Mouse (Mus musculus) gastrocnemius, postnatal 14 days (tissue): ENCODE results near the gene Use1. TPM values are rescaled to one million over a fixed set of nuclear protein-coding genes. Genes with fewer than 3 reads are reported as not detected.

Experiments
- DNase-seq: peaks from one replicate; pipeline ENCODE4 v3.0.0; 2021; ENCODE audit warnings: mixed read lengths
- intact Hi-C: fragments of 180-260 bp; cut with DNase I; formaldehyde crosslinking; loops from one replicate; pipeline ENCODE4 v1.15.1; 2025; ENCODE audit warnings: low total_unique reads
- total RNA-seq, 2 experiments: library from RNA; stranded (reverse); gene quantifications; 2 replicates each; pipeline ENCODE4 v1.2.3; 2021

The Use1 gene
- total RNA-seq, 2 experiments from 2014 or later: 96.4 to 100.0 TPM

- DNase-seq: no peak
- intact Hi-C loops: loop anchor here (5.0 to 10.0 kb wide), 2 partner anchors 33 to 90 kb away; partner anchors contain the start of genes Abhd8, Ankle1, Dda1 and Mrpl34
Measured at GRCm38 (mm10) chr8:71374616-71375206, 8.1 kb downstream of the Use1 start.

DNA sequence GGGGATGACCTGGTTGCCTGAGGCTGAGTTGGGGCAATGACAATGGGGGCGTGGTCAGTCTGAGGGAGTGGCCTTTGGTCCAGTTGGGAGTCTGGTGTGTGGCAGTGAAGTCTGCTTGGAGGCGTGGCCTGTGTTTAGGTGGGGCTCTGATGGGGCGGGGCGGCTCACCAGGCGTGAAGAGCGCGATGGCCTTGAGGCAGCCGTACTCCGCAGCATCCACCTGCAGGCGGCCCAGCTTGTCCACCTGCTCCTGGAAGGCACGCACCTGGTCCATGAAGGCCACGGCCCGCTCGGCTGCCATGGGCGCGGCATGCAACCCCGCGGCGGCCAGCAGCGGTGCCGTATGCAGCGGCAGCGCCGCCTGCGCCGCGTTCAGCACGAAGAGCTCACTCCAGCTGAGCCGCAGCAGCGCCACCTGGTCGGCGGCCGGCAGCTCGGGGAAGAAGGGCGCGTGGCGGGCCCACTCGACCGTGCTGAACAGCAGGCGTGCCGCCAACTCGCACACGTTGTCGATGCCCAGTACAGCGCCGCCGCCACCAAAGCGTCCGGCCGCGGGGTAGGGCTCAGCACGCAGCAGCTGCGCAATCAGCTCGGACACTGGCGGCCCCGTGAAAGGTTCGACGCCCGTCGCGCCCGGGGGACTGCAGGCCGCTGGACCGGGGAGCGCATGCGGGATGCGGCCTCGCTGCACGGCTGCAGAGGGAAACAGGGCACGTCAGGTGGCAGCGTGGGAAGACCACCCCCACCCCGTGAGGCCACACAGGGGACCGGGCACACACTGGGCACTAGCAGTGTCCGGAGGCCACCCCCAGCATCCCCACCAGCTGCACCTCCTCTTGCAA, 9.2 kb downstream of the Use1 start:
- peak; percentile 58 for DNase-seq
- intact Hi-C loops: loop anchor here (10.0 kb wide), 1 partner anchor 89 kb away; the partner anchor contains the start of genes Abhd8, Dda1 and Mrpl34

DNA sequence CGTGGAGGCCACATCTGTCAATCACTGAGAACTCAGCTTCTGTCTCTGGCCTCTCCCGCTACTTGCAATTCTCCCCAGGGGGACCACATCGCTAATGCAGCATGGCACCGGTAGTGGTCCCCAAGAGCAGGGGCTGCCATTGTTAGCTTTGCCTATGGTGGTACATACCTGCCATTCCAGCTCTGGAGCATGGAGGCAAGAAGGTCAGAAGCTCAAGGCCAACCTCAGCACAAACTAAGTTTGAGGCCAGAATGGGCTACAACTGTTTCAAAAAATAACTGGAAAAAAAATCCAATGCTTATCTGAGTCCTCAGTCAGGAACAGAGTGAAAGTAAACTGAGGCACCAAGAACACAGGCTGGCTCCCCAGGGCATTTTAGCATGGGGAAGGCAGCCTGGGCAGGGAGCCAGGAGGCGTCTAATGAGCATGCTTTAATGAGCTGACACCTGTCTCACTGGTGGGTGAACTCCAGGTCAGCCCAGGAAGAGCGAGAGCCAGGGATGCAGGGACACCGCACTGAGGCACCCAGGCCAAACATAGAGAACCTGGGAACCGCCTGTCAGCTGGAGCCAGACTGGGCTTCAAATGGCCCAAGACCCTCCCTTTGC, 9.9 kb downstream of the Use1 start:
- intact Hi-C loops: loop anchor here (10.0 kb wide), 1 partner anchor 88 kb away; the partner anchor contains the start of genes Abhd8, Dda1 and Mrpl34

DNA sequence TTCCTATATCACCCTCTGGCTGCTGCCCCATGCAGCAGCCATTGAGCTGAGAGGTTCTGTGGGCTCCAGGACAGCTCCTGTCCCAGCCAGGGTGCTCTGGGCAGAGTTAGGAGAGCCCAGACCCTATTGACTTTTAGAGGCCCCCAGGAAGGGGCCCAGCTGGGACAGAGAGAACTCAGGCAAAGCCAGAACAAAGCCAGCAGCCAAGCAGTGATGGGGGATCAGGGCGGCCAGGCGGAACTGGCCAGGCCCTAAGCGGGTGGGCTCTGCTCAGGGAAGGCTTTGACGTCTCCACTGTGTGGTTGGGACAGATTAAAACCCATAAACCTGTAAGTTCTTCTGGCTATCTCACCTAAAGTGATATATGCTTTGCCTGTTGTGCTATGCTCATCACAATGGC, 12.4 kb downstream of the Use1 start:
- no peak for DNase-seq
- intact Hi-C loops: loop anchor here (10.0 kb wide), 1 partner anchor 86 kb away; the partner anchor contains the start of genes Abhd8, Dda1 and Mrpl34

More for the DNA sequence above, 9.9 kb downstream of the Use1 start:
- no peak for DNase-seq

- no peak for DNase-seq
- intact Hi-C loops: loop anchor here (10.0 kb wide), 1 partner anchor 85 kb away; the partner anchor contains the start of genes Abhd8, Dda1 and Mrpl34
Measured at GRCm38 (mm10) chr8:71379512-71380075, 12.9 kb downstream of the Use1 start.

DNA sequence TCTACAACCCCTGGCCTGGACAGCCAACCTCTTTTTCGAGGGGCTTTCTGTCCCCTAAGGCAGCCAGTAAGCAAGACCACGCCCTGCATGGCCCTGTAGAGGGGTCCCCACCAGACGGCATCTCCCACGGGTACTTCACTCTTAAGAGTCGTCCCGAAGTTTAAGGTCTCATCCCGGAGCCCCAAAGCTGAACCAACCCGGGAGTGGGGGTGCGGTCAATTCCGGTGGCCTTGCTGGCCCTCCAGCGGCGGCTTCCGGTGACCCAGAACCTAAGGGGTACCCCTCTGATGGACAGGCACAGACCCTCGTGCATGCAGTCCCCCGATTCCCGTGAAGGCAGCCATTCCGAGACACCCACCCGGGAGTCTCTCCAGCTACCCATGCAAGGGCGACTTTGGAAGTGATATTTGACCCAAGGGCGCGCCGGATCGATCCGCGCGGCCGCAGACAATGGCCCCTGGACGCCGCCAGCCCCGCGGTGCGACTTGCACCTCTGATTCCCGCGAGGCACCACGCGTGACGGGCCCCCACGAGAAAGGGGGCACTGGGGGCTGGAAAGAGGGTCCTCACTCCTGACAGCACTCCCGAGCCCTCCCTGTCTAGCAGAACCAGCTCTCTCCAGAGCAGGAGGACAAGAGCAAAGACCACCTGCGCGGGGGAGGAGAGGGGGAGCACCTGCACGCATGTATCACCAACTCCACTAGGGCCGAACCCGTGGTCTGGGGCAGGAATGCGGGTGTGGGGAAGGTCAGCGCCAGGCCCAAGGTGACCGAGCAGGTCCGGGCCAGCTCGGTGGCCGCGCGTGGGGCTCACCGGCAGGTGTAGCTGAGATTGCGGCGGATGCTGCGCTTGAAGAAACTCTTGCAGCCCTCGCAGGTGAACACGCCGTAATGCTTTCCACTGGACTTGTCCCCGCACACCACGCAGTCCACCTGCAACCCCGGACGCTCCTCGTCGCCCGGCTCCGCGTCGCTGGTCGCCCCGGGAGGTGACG, 13.8 kb downstream of the Use1 start:
- intact Hi-C loops: no loop called here

GRCm38 (mm10) chr8:71381421-71381970, 14.8 kb downstream of the Use1 start, which contains the start of gene Nr2f6:
Nr2f6 (minus strand) TSS chr8:71381960.
- DNase-seq: peak; percentile 75
- intact Hi-C loops: no loop called here

More for the DNA sequence above, 13.8 kb downstream of the Use1 start:
- DNase-seq: no peak

DNA sequence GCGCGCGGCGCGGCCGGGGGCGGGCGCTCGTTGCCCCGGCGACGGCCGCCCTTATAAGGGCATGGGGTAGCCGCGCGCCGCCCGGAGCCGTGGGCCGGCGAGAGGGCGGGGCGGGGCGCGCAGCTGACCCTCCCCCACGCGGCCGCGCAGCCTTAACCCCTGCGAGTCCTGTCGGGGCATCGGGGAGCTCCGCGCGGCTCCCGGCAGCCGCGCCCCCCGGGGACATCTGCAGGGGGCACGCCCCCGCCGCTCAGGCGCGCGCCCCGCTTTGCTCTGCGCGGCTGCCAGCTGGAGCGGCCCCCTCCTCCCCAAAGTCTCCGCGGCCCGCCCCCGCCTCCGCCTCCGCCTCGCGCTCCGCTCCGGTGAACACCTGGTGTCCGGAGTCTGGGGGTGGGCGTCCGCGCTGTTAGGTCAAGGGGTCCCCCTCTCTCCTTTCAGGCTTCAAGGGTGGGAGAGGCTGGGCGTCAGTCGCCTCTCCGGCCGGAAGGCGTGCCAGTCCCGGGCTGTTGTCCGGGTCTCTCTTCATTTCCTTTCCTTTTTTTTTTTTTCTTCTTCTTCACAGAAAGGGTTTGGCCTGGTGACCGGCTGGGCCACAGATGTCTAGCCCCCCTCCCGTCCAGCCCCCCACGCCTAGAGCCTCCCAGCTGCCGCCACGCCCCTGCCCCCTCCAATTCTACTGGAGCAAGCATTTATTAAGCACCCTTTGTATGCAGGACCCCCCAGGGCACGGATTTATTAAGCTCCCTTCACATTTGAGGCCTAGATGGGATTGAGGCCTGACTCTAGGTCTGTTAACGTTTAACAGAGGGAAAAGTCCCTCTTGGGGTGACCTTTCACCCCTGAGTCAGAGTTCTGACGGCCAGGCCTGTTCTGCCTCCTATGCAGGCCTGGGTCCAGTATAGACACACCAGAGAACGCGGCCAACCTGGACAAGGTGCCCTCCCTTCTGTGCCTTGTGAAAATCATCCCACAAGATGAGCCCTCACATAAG, 15.6 kb downstream of the Use1 start:
- DNase-seq: peak; percentile 90
- intact Hi-C loops: no loop called here

DNA sequence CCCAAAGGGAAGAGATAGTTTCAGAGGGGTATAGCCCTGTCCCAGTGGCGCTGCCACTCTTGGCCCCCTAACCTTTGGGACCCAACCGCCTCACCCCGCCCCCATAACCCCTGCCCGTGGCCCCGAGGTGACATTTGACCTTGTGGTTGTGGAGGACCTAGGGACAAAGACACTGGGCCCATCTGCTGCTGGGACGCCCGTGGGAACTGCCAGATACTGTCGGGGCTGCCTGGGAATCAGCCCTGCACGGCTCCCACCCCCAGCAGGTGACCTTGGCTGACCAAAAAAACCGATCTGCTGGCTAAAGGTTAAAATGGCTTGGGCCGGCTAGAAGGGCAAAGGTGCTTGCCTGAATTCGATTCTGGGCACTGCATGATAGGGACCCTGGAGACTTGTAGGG, 16.7 kb downstream of the Use1 start:
- DNase-seq: no peak
- intact Hi-C loops: no loop called here

- intact Hi-C loops: no loop called here
Measured at GRCm38 (mm10) chr8:71383860-71384259, 17.2 kb downstream of the Use1 start.

GRCm38 (mm10) chr8:71385212-71385835, 18.7 kb downstream of the Use1 start:
- DNase-seq: no peak
- intact Hi-C loops: no loop called here

More at GRCm38 (mm10) chr8:71383860-71384259, 17.2 kb downstream of the Use1 start:
- no peak for DNase-seq

DNA sequence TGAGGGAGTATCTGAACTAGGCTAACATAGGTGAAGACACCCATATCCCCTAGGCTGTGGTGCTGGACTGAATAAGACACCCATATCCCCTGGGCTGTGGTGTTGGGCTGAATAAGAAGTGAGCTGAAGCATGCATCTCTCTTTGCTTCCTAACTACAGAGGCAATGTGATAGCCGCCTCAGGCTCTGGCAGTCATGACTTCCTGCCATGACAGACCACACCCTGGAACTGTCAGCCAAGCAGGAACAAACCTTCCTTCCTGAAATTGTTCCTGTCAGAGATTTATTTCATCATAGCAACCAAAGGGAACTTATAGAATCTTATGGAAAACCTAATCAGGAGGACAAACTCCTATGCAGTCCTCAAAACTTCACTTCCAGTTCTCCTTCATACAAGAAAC, 21.6 kb downstream of the Use1 start:
- DNase-seq: no peak
- intact Hi-C loops: no loop called here

DNA sequence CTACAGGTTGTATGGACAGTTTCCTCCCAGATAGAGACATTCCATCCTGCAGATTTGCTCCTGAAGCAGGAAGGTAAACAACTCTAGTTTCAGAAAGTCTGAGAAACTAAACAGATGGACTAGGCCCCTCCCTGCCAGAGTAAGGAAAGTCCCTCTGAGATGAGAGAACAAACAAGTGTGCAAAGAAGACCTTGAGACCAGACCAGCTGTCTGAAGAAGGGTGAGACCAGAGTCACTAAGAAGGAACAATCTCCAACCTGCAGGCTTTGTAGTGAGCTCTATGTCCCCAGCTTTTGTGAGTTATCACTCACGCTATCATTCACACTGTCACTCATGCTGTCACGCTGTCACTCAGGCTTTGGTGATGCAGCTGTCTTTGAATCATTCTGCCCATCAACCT, 25.0 kb downstream of the Use1 start:
- intact Hi-C loops: no loop called here
- DNase-seq: no peak

- intact Hi-C loops: no loop called here
- no peak for DNase-seq
Measured at GRCm38 (mm10) chr8:71392391-71392790, 25.7 kb downstream of the Use1 start.

- intact Hi-C loops: no loop called here
- DNase-seq: no peak
Measured at GRCm38 (mm10) chr8:71392871-71393270, 26.2 kb downstream of the Use1 start.

GRCm38 (mm10) chr8:71394481-71394880, 27.8 kb downstream of the Use1 start:
- intact Hi-C loops: no loop called here
- no peak for DNase-seq

DNA sequence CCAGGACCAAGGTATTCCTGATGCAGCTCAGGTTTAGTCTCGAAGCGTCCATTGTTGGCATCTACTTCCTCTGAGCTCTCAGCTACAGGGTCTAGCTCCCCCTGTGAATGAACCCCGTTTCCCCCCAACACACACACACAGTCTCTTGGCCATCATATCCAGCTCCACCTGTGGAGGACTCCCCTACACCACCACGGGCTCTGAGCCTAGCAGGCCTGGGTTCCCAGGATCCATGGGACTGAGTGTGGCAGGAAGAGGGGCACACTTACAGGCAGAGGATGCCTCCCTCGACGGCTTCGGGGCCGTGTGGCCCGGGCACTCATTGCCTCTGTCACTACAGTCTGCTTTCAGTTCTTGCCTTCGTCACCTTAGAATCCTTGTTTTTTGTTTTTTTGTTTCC, 28.4 kb downstream of the Use1 start:
- DNase-seq: no peak
- intact Hi-C loops: no loop called here
